Mouse (Mus musculus) heart, embryonic 13.5 days (tissue): ENCODE measurements around the gene March9. TPM values are rescaled to one million over a fixed set of nuclear protein-coding genes. Genes with fewer than 3 reads are reported as not detected.
"Not testable (repeated sequence)": the region's sequence is repeated elsewhere in the genome, so short reads cannot be mapped to it uniquely, and the experiment has no call there.

Experiments used
- ATAC-seq: fragments of 200-750 bp; cut with Nextera tagmentation; 2 replicates; pipeline ENCODE4 v1.8.0; 2017; ENCODE audit warnings: moderate TSS enrichment; ENCODE audit not compliant: insufficient number of reproducible peaks, low FRiP score, low TSS enrichment; ENCODE audit errors: extremely low read depth
- H3K27ac ChIP-seq: fragments of 300-500 bp; sonication (generic); replicated peaks from 2 replicates; pipeline ENCODE4 v1.5.1; 2015; ENCODE audit warnings: moderate library complexity, mild to moderate bottlenecking, inconsistent platforms
- H3K27me3 ChIP-seq: fragments of 300-500 bp; sonication (generic); replicated peaks from 2 replicates; pipeline ENCODE4 v1.6.1; 2015; ENCODE audit warnings: mild to moderate bottlenecking, inconsistent platforms
- H3K36me3 ChIP-seq: fragments of 300-500 bp; sonication (generic); 2 replicates; pipeline ENCODE4 v1.6.1; 2015; ENCODE audit warnings: mild to moderate bottlenecking, inconsistent platforms
- H3K4me1 ChIP-seq: fragments of 300-500 bp; sonication (generic); 2 replicates; pipeline ENCODE4 v1.6.1; 2015; ENCODE audit warnings: inconsistent platforms
- H3K4me2 ChIP-seq: fragments of 300-500 bp; sonication (generic); 2 replicates; pipeline ENCODE4 v1.6.1; 2015; ENCODE audit warnings: inconsistent platforms, mild to moderate bottlenecking, moderate library complexity
- H3K4me3 ChIP-seq: fragments of 300-500 bp; sonication (generic); 2 replicates; pipeline ENCODE4 v1.5.1; 2015; ENCODE audit warnings: moderate library complexity, mild to moderate bottlenecking, inconsistent platforms
- H3K9ac ChIP-seq: fragments of 300-500 bp; sonication (generic); 2 replicates; pipeline ENCODE4 v1.6.1; 2015; ENCODE audit warnings: inconsistent platforms, mild to moderate bottlenecking, moderate library complexity
- H3K9me3 ChIP-seq: fragments of 300-500 bp; sonication (generic); 2 replicates; pipeline ENCODE4 v1.6.1; 2016; ENCODE audit warnings: inconsistent platforms
- WGBS: fragments of 180-500 bp; shearing (Covaris S2); methylation state at CpG from one replicate; pipeline ENCODE4 v1.1.7; 2015; ENCODE audit warnings: mixed read lengths; 5-methylcytosine and 5-hydroxymethylcytosine counted together
- polyA plus RNA-seq: library from polyadenylated mRNA; unstranded; fragments of >200 nt; fragmentation: Nextera tagmentation; extraction: Ambion mirVana; gene quantifications from 2 replicates; pipeline ENCODE4 v1.2.1, GENCODE M21; 2015

The March9 gene
- polyA plus RNA-seq, 1 experiment from 2014 or later: 0.12 TPM

GRCm38 (mm10) chr10:127078677-127079575 is 18.9 kb upstream of the March9 start:
- peak overlapping the region; percentile 76 for H3K4me2 ChIP-seq
- WGBS: 1% methylated on average over 32 of the region's 49 CpGs
- peak overlapping the region; percentile 53 for H3K4me3 ChIP-seq
- H3K27me3 ChIP-seq: peaks cover 93% of the 10 kb centered on the region
- H3K4me1 ChIP-seq: peaks cover 40% of the 10 kb centered on the region
- ATAC-seq: no peak
- H3K36me3 ChIP-seq: no peaks in the 10 kb centered on the region
- peak overlapping the region; percentile 69 for H3K9ac ChIP-seq
- no peaks in the 10 kb centered on the region for H3K9me3 ChIP-seq
- H3K27ac ChIP-seq: no peak overlapping the region

GRCm38 (mm10) chr10:127078001-127078676 is 18.2 kb upstream of the March9 start:
- H3K4me3 ChIP-seq: peak overlapping the region; percentile 53
- peaks cover 40% of the 10 kb centered on the region for H3K4me1 ChIP-seq
- no peak overlapping the region for H3K9ac ChIP-seq
- H3K9me3 ChIP-seq: no peaks in the 10 kb centered on the region
- no peak overlapping the region for H3K27ac ChIP-seq
- no peak for ATAC-seq
- H3K36me3 ChIP-seq: no peaks in the 10 kb centered on the region
- peak overlapping the region; percentile 76 for H3K4me2 ChIP-seq
- peaks cover 90% of the 10 kb centered on the region for H3K27me3 ChIP-seq
- whole genome bisulfite sequencing: 8% methylated on average over 12 of the region's 12 CpGs

- Histone ChIP-seq H3K4me3 (no peak overlapping the region), H3K4me1 (peaks cover 40% of the 10 kb centered on the region), H3K27me3 (peaks cover 83% of the 10 kb centered on the region), H3K36me3 (no peaks in the 10 kb centered on the region), H3K4me2 (no peak overlapping the region), H3K9ac (no peak overlapping the region), H3K9me3 (no peaks in the 10 kb centered on the region), H3K27ac (no peak overlapping the region)
- 9% methylated on average over 10 of the region's 10 CpGs for WGBS
- ATAC-seq: no peak
Observed at GRCm38 (mm10) chr10:127077515-127077914, 17.5 kb upstream of the March9 start.

- H3K36me3 ChIP-seq: no peaks in the 10 kb centered on the region
- no peak overlapping the region for H3K27ac ChIP-seq
- H3K4me1 ChIP-seq: peaks cover 32% of the 10 kb centered on the region
- H3K9me3 ChIP-seq: no peaks in the 10 kb centered on the region
- no peak overlapping the region for H3K4me3 ChIP-seq
- peaks cover 69% of the 10 kb centered on the region for H3K27me3 ChIP-seq
- no peak overlapping the region for H3K9ac ChIP-seq
- WGBS: 30% methylated on average over 4 of the region's 4 CpGs
- H3K4me2 ChIP-seq: no peak overlapping the region
- ATAC-seq: no peak
Observed at GRCm38 (mm10) chr10:127076082-127076481, 16.1 kb upstream of the March9 start.

- peaks cover 31% of the 10 kb centered on the region for H3K4me1 ChIP-seq
- no peak overlapping the region for H3K4me3 ChIP-seq
- H3K27ac ChIP-seq: no peak overlapping the region
- no peaks in the 10 kb centered on the region for H3K9me3 ChIP-seq
- H3K36me3 ChIP-seq: no peaks in the 10 kb centered on the region
- H3K9ac ChIP-seq: no peak overlapping the region
- no peak overlapping the region for H3K4me2 ChIP-seq
- peaks cover 65% of the 10 kb centered on the region for H3K27me3 ChIP-seq
- no peak for ATAC-seq
- 60% methylated on average over 8 of the region's 8 CpGs for WGBS
Observed at GRCm38 (mm10) chr10:127075651-127076050, 15.7 kb upstream of the March9 start.

GRCm38 (mm10) chr10:127075080-127075479 is 15.1 kb upstream of the March9 start, which contains the start of gene Agap2:
Gene Agap2, plus strand, starts transcription at chr10:127075284.
- Histone ChIP-seq H3K9me3 (no peaks in the 10 kb centered on the region), H3K4me2 (no peak within 1 kb of the TSS), H3K27ac (no peak within 1 kb of the TSS), H3K4me1 (peaks cover 27% of the 10 kb centered on the region), H3K4me3 (no peak within 1 kb of the TSS), H3K27me3 (peaks cover 59% of the 10 kb centered on the region), H3K9ac (no peak within 1 kb of the TSS), H3K36me3 (no peaks in the 10 kb centered on the region)
- no peak for ATAC-seq
- WGBS: 53% methylated on average over 9 of the region's 9 CpGs

GRCm38 (mm10) chr10:127073981-127074380 is 14.0 kb upstream of the March9 start:
- WGBS: 84% methylated on average over 1 of the region's 1 CpGs

GRCm38 (mm10) chr10:127072969-127073368 is 13.0 kb upstream of the March9 start:
- not testable (repeated sequence) for H3K9ac ChIP-seq, H3K9me3 ChIP-seq, H3K36me3 ChIP-seq, H3K27ac ChIP-seq, H3K4me3 ChIP-seq, H3K4me2 ChIP-seq, ATAC-seq
- WGBS: 70% methylated on average over 2 of the region's 2 CpGs
- H3K27me3 ChIP-seq: peaks cover 38% of the 10 kb centered on the region
- peaks cover 20% of the 10 kb centered on the region for H3K4me1 ChIP-seq

More at GRCm38 (mm10) chr10:127073981-127074380, 14.0 kb upstream of the March9 start:
- H3K9ac ChIP-seq: no peak overlapping the region
- peaks cover 48% of the 10 kb centered on the region for H3K27me3 ChIP-seq
- H3K27ac ChIP-seq: no peak overlapping the region
- H3K36me3 ChIP-seq: no peaks in the 10 kb centered on the region
- H3K4me1 ChIP-seq: peaks cover 22% of the 10 kb centered on the region
- no peak overlapping the region for H3K4me2 ChIP-seq
- no peak overlapping the region for H3K4me3 ChIP-seq
- H3K9me3 ChIP-seq: no peaks in the 10 kb centered on the region
- no peak for ATAC-seq

- not testable (repeated sequence) for H3K9ac ChIP-seq, H3K4me3 ChIP-seq, H3K27ac ChIP-seq, ATAC-seq, H3K4me2 ChIP-seq, H3K9me3 ChIP-seq
- Histone ChIP-seq H3K4me1 (peaks cover 20% of the 10 kb centered on the region), H3K36me3 (peaks cover 15% of the 10 kb centered on the region), H3K27me3 (peaks cover 31% of the 10 kb centered on the region)
- WGBS: 76% methylated on average over 4 of the region's 4 CpGs
Observed at GRCm38 (mm10) chr10:127072270-127072669, 12.3 kb upstream of the March9 start.

GRCm38 (mm10) chr10:127071203-127071602 is 11.2 kb upstream of the March9 start:
- Histone ChIP-seq H3K27me3 (peaks cover 20% of the 10 kb centered on the region), H3K36me3 (peaks cover 25% of the 10 kb centered on the region), H3K4me3 (peak overlapping the region; percentile 84), H3K9me3 (no peaks in the 10 kb centered on the region), H3K9ac (peak overlapping the region; percentile 87), H3K27ac (no peak overlapping the region), H3K4me1 (peaks cover 25% of the 10 kb centered on the region), H3K4me2 (peak overlapping the region; percentile 95)
- WGBS: 71% methylated on average over 9 of the region's 9 CpGs
- no peak for ATAC-seq
